Mouse (Mus musculus) thymus, adult 2 months (tissue): ENCODE data around the gene Foxk1. TPM values are rescaled to one million over a fixed set of nuclear protein-coding genes. Genes with fewer than 3 reads are reported as not detected.

Experiments used
- DNase-seq: peaks from one replicate; pipeline ENCODE4 v3.0.0; 2021
- H3K27ac ChIP-seq: fragments of 200-500 bp; 2 replicates; pipeline ENCODE4 v1.5.1; 2012; ENCODE audit warnings: low read length, control low read depth; ENCODE audit not compliant: control insufficient read depth, insufficient read depth
- H3K27me3 ChIP-seq: fragments of 200-500 bp; 2 replicates; pipeline ENCODE4 v1.6.1; 2012; ENCODE audit warnings: mild to moderate bottlenecking, low read length, moderate library complexity, mixed read lengths; ENCODE audit not compliant: control insufficient read depth, insufficient read depth
- H3K36me3 ChIP-seq: fragments of 200-500 bp; 2 replicates; pipeline ENCODE4 v1.6.1; 2012; ENCODE audit warnings: mild to moderate bottlenecking, low read length, moderate library complexity; ENCODE audit not compliant: control insufficient read depth, insufficient read depth
- H3K4me1 ChIP-seq: fragments of 200-500 bp; replicated peaks from 2 replicates; pipeline ENCODE4 v1.6.1; 2012; ENCODE audit warnings: low read length; ENCODE audit not compliant: control insufficient read depth, insufficient read depth
- H3K4me3 ChIP-seq: fragments of 200-500 bp; 2 replicates; pipeline ENCODE4 v1.5.1; 2012; ENCODE audit warnings: mild to moderate bottlenecking, low read length, control low read depth, moderate library complexity; ENCODE audit not compliant: control insufficient read depth, insufficient read depth
- CTCF ChIP-seq: fragments of 200-500 bp; IDR thresholded peaks from 2 replicates; pipeline ENCODE4 v1.5.1; 2012; ENCODE audit warnings: mild to moderate bottlenecking, control low read depth, low read length, moderate library complexity, borderline replicate concordance; ENCODE audit not compliant: control insufficient read depth, poor library complexity, insufficient read depth; ENCODE audit errors: extremely low read depth
- POLR2A ChIP-seq: fragments of 200-500 bp; IDR thresholded peaks from 2 replicates; pipeline ENCODE4 v1.6.1; 2012; ENCODE audit warnings: mild to moderate bottlenecking, low read length, control low read depth, moderate library complexity; ENCODE audit not compliant: control insufficient read depth, poor library complexity, insufficient read depth; ENCODE audit errors: extremely low read depth
- WGBS: fragments of 180-500 bp; shearing (Covaris S2); methylation state at CpG from one replicate; pipeline ENCODE4 v1.1.7; 2018; 5-methylcytosine and 5-hydroxymethylcytosine counted together
- polyA plus RNA-seq: library from polyadenylated mRNA; depleted of rRNA; stranded (reverse); fragments of >200 nt; gene quantifications from 2 replicates; pipeline ENCODE4 v1.2.3, GENCODE M21; 2012

Foxk1 gene
- polyA plus RNA-seq, 1 experiment = 27.9 TPM

DNA sequence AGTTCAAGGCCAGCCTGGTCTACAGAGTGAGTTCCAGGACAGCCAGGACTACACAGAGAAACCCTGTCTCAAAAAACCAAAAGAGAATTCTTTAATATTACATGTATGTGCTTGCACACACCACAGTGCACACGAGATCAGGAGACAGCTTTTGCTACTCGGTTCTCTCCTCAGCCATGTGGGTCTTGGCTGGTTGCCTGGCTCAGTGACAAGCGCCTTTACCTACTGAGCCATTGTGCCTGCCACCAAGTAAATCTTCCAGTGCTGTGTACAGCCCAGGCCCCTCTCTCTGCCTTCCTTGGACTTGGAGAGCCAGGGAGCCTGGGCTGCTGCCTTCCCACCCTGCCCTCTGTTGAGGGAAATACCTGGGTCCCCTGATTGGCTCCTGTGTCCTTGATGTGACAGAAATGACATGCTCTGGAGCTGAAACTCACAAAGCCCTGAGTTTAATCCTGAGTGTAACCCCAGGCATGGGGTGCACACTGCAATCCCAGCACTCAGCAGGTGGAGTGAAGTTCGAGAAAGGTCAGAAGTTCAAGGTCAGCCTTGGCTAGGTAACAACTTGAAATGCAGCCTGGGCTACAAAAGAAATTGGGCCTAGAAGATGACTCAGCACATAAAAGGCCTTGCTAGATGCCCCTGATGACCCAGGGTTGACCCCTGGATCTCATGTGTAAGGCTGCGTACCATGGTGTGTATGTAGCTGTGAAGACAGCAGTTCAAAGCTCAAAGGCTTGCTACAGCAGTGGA is 76.7 kb downstream of the Foxk1 start:
- Histone ChIP-seq H3K36me3 (no peaks in the 10 kb centered on the region), H3K4me1 (no peaks in the 10 kb centered on the region), H3K27ac (no peak overlapping the region), H3K4me3 (no peak overlapping the region), H3K27me3 (no peaks in the 10 kb centered on the region)
- 91% methylated on average over 5 of the region's 5 CpGs for WGBS
- TF ChIP-seq CTCF (no peak), POLR2A (no peak)
- no peak for DNase-seq

DNA sequence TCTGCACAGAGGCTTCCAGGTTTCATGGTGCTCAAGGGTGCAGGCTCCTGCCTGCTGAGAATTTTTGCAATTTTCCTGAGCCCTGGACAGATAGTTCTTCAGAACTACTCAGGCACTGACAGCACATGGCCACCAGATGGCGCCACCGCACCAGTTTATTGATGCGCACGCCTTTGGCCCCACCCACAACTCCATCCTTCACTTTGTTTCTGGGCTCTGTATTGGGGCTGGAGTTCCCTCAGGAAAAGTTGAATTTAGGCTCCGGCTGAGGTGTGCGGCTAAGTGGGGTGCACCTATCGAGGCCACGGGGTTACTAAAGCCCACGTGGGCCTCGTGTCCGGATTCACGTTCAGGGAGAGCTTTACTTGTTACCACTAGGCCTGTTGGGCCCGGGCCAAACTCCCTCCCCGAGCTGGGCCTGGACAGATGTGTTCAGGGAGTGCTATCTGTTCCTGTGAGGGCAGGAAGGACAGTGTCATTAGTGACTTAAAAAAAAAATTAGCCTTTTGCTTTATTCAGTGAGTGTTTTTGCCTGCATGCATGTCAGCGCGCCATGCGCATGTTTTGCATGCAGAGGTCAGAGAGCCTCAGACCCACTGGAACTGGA is 77.6 kb downstream of the Foxk1 start:
- no peaks in the 10 kb centered on the region for H3K4me1 ChIP-seq
- no peaks in the 10 kb centered on the region for H3K27me3 ChIP-seq
- DNase-seq = peak; percentile 65
- no peak overlapping the region for H3K27ac ChIP-seq
- 45% methylated on average over 17 of the region's 17 CpGs for WGBS
- no peaks in the 10 kb centered on the region for H3K36me3 ChIP-seq
- TF ChIP-seq POLR2A = no peak
- peak; percentile 94 for TF ChIP-seq CTCF
- H3K4me3 ChIP-seq = no peak overlapping the region

DNA sequence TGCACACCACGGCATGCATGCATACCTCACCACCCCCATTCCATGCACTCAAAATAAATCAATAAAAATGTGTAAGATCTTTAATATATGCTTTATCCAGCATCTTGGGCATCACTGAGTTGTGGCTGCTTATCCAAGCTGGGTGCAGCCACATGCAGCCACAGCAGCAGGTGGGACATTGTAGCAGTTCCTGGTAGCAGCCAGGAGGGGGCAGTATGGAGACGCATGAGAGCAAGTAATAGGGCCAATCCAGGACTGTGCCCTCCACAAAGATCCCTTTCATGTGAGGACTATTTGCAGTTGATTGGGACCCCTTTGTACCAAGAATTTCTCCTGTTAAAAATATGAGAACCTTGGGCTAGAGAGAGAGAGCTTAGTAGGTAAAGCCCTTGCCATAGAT is 81.2 kb downstream of the Foxk1 start:
- Histone ChIP-seq H3K4me3 (no peak overlapping the region), H3K4me1 (no peaks in the 10 kb centered on the region), H3K36me3 (no peaks in the 10 kb centered on the region), H3K27ac (no peak overlapping the region), H3K27me3 (no peaks in the 10 kb centered on the region)
- no peak for TF ChIP-seq POLR2A
- peak; percentile 69; the same call in 1 of the 2 replicates for TF ChIP-seq CTCF
- WGBS = 74% methylated on average over 2 of the region's 2 CpGs
- DNase-seq = peak; percentile 50

DNA sequence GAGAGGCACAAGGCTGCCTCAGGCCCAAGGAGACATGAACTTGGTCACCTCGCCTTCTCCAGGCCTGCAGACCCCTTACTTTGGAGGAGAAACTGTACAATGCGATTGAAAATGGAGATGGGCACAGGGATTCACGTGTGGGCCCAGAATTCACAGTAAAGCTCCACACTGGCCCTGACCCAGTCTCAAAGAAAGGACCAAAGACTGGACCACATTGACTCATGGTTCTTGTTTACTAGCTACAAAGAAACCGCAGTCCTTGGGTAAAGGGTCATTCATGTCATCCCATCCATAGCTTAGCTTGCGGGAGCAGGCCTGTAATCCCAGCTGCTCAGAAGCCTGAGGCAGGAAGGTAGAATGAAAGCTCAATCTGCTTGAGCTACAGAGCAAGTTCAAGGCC is 82.3 kb downstream of the Foxk1 start:
- Histone ChIP-seq H3K4me3 (no peak overlapping the region), H3K27me3 (no peaks in the 10 kb centered on the region), H3K27ac (no peak overlapping the region), H3K36me3 (no peaks in the 10 kb centered on the region), H3K4me1 (no peaks in the 10 kb centered on the region)
- TF ChIP-seq CTCF (no peak), POLR2A (no peak)
- 95% methylated on average over 5 of the region's 5 CpGs for WGBS
- DNase-seq = no peak

DNA sequence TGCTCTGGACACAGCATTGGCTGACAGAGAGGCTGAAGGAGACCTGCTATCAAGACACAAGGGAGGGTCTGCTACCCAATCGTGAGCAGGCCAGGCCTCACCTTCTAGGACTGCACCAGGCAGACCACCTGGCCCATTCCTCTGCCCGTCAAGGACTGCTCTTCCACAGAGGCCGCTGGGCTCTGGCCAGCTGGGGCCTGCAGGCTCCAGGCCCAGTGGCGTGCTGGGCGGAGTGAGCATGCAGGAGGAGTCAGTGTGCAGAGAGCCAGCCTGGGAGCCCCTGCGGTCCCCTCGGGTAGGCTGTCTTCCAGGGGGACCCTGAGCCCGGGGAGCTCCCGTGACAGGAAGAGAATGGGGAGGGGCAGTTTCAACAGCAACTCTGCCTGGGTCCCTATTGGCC is 85.4 kb downstream of the Foxk1 start:
- DNase-seq = no peak
- H3K27ac ChIP-seq = no peak overlapping the region
- H3K4me1 ChIP-seq = no peaks in the 10 kb centered on the region
- H3K36me3 ChIP-seq = no peaks in the 10 kb centered on the region
- H3K4me3 ChIP-seq = no peak overlapping the region
- no peak for TF ChIP-seq POLR2A
- no peak for TF ChIP-seq CTCF
- H3K27me3 ChIP-seq = no peaks in the 10 kb centered on the region
- 84% methylated on average over 9 of the region's 9 CpGs for WGBS

DNA sequence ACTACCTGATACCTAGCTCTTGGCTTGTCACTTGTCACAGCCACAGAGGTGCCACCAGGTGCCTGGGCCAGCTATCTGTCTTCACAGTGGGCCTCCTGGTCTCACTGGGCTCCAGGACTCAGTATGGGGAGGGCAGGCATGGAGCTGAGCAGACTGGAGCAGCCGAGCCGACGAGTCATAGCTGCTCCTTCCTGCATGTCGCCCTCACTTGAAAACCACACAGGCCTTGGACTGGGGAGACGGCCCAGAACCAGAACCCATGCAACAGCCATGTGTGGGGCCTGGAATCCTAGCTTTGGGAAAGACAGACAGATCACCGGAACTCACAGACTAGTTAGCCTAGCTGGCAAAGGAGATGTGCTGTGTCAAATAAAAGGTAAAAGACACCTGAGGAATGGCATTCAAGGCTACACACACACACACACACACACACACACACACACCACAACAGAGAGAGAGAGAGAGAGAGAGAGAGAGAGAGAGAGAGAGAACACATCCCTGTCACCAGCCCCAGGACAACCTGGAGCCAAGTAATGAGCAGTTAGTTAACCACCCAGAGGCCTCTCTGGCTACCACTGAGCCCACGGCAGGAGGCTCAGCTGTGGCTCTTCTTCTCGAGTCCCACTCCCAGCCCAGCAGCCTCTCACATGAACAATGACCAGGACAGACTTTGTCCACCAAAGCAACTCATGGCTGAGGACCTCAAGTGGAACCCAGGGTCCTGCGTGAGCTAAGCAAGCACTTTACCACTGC is 88.8 kb downstream of the Foxk1 start:
- Histone ChIP-seq H3K36me3 (no peaks in the 10 kb centered on the region), H3K4me3 (no peak overlapping the region), H3K27me3 (no peaks in the 10 kb centered on the region), H3K27ac (no peak overlapping the region), H3K4me1 (no peaks in the 10 kb centered on the region)
- TF ChIP-seq POLR2A = no peak
- no peak for TF ChIP-seq CTCF
- 63% methylated on average over 9 of the region's 9 CpGs for WGBS
- DNase-seq = no peak

DNA sequence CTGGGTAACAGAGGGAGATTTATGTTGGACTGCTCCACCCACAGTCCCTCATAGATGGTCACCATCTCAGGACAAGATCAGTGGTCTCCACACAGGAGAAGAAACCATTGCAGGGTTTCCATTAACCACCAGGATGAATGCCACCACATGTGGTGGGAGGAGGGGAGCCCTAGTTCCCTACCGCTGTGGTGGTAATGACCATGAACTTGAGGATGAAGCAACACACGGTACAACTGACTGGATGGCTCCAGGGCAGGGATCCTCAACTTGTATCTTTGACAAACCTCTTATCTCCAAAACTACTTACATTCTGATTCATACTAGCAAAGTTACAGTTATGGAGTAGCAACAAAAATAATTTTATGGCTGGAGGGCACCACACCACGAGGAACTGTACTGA is 92.0 kb downstream of the Foxk1 start:
- H3K36me3 ChIP-seq = no peaks in the 10 kb centered on the region
- no peak for DNase-seq
- H3K4me3 ChIP-seq = no peak overlapping the region
- H3K27me3 ChIP-seq = no peaks in the 10 kb centered on the region
- WGBS = 82% methylated on average over 3 of the region's 3 CpGs
- TF ChIP-seq POLR2A = no peak
- TF ChIP-seq CTCF = no peak
- no peak overlapping the region for H3K27ac ChIP-seq
- H3K4me1 ChIP-seq = no peaks in the 10 kb centered on the region
